17 mouse cellular contexts compared by ENCODE assay signal in the genomic region with DNA sequence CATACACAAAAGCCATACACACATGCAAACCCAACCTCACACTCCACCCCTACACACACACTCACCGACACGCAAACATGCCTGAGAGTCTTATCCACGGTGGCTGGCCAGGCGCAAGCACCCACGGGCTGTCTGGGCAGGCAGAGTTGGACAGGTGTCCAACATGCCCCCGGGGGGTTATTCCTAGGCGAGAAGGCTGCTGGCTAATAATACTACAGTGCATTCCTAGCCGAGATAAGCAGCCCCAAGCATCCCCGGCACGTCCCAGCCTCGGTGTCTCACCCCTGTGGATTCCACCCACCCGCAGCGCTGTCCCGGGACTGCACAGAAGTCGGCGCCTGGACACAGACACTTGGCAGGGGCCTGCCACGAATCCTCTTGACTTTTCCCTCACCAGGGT.
DNase-seq lines count a peak whose midpoint lies in the region; ATAC-seq and TF ChIP-seq lines count a peak whose summit lies in the region.
"Had no signal": no experiment of that assay in that cellular context is flagged by ENCODE, and none has a peak within 500 bp of the region (broad histone marks: within the 10 kb centered on the region; RNA-seq: fewer than 3 reads in every experiment).

No protein-coding gene starts in this region.

- H3K9me3 ChIP-seq in embryonic facial prominence, embryonic 10.5 days, result no peaks in the 10 kb centered on the region
- no peaks in the 10 kb centered on the region for H3K9me3 ChIP-seq in heart, embryonic 12.5 days (replicated peaks)
- no peaks in the 10 kb centered on the region for H3K9me3 ChIP-seq in limb, embryonic 10.5 days (replicated peaks)
- H3K9me3 ChIP-seq in midbrain, embryonic 11.5 days (ENCODE audit: control insufficient read depth, low read length), result no peaks in the 10 kb centered on the region
- no peaks in the 10 kb centered on the region for H3K9me3 ChIP-seq in intestine, embryonic 15.5 days
- H3K9me3 ChIP-seq: forebrain, embryonic 13.5 days; hindbrain, embryonic 13.5 days; limb, embryonic 12.5 days; midbrain, embryonic 15.5 days; neural tube, embryonic 12.5 days had no signal

- H3K4me3 ChIP-seq in C2C12 (ENCODE audit: insufficient read depth, poor library complexity, severe bottlenecking), result no peak overlapping the region
- H3K4me3 ChIP-seq in embryonic facial prominence, embryonic 10.5 days, result no peak overlapping the region
- H3K4me3 ChIP-seq in heart, embryonic 12.5 days, result no peak overlapping the region
- no peak overlapping the region for H3K4me3 ChIP-seq in limb, embryonic 10.5 days
- H3K4me3 ChIP-seq in midbrain, embryonic 11.5 days (ENCODE audit: low read depth, low read length), result no peak overlapping the region
- no peak overlapping the region for H3K4me3 ChIP-seq in intestine, embryonic 15.5 days (replicated peaks)
- H3K4me3 ChIP-seq: forebrain, embryonic 13.5 days; hindbrain, embryonic 13.5 days; limb, embryonic 12.5 days; midbrain, embryonic 15.5 days; neural tube, embryonic 12.5 days had no signal

- H3K4me1 ChIP-seq in embryonic facial prominence, embryonic 10.5 days, result peaks cover 59% of the 10 kb centered on the region
- H3K4me1 ChIP-seq in heart, embryonic 12.5 days (replicated peaks), result peaks cover 85% of the 10 kb centered on the region
- peaks cover 62% of the 10 kb centered on the region for H3K4me1 ChIP-seq in limb, embryonic 10.5 days
- H3K4me1 ChIP-seq in midbrain, embryonic 11.5 days (ENCODE audit: control insufficient read depth, insufficient read depth, low read length), result no peaks in the 10 kb centered on the region
- peaks cover 17% of the 10 kb centered on the region; the same call in 1 of the 2 replicates for H3K4me1 ChIP-seq in intestine, embryonic 15.5 days (replicated peaks)
- H3K4me1 ChIP-seq: midbrain, embryonic 15.5 days had no signal

- WGBS in embryonic facial prominence, embryonic 10.5 days, result 84% methylated on average over 17 of the region's 17 CpGs
- WGBS in heart, embryonic 12.5 days, result 27% methylated on average over 17 of the region's 17 CpGs
- 82% methylated on average over 17 of the region's 17 CpGs for WGBS in limb, embryonic 10.5 days
- 88% methylated on average over 17 of the region's 17 CpGs for WGBS in midbrain, embryonic 11.5 days
- WGBS in intestine, embryonic 15.5 days, result 75% methylated on average over 17 of the region's 17 CpGs

- no peaks in the 10 kb centered on the region for H3K36me3 ChIP-seq in C2C12 (ENCODE audit: control insufficient read depth, insufficient read depth)
- peaks cover 23% of the 10 kb centered on the region; the same call in 1 of the 2 replicates for H3K36me3 ChIP-seq in embryonic facial prominence, embryonic 10.5 days (replicated peaks)
- peaks cover 7% of the 10 kb centered on the region; the same call in 1 of the 2 replicates for H3K36me3 ChIP-seq in heart, embryonic 12.5 days
- H3K36me3 ChIP-seq in limb, embryonic 10.5 days, result peaks cover 37% of the 10 kb centered on the region
- H3K36me3 ChIP-seq in midbrain, embryonic 11.5 days (ENCODE audit: control insufficient read depth, insufficient read depth, low read length), result no peaks in the 10 kb centered on the region
- no peaks in the 10 kb centered on the region for H3K36me3 ChIP-seq in intestine, embryonic 15.5 days
- H3K36me3 ChIP-seq: hindbrain, embryonic 13.5 days; midbrain, embryonic 15.5 days; neural tube, embryonic 12.5 days had no signal

- ATAC-seq in heart, embryonic 12.5 days (ENCODE audit: insufficient number of reproducible peaks, low FRiP score), result peak; percentile 54
- no peak for ATAC-seq in midbrain, embryonic 11.5 days (ENCODE audit: low FRiP score)
- ATAC-seq in intestine, embryonic 15.5 days, result no peak
- ATAC-seq: forebrain, embryonic 13.5 days; midbrain, embryonic 15.5 days had no signal

- peaks cover 2% of the 10 kb centered on the region for H3K79me3 ChIP-seq in C2C12 (ENCODE audit: low read depth)

- H3K79me2 ChIP-seq in C2C12 (ENCODE audit: control insufficient read depth, insufficient read depth), result peaks cover 40% of the 10 kb centered on the region

- no peaks in the 10 kb centered on the region for H3K27me3 ChIP-seq in C2C12 (ENCODE audit: control insufficient read depth, insufficient read depth, insufficient read length)
- H3K27me3 ChIP-seq in embryonic facial prominence, embryonic 10.5 days (replicated peaks; ENCODE audit: low read depth, poor library complexity, severe bottlenecking), result no peaks in the 10 kb centered on the region
- no peaks in the 10 kb centered on the region for H3K27me3 ChIP-seq in heart, embryonic 12.5 days (replicated peaks)
- no peaks in the 10 kb centered on the region for H3K27me3 ChIP-seq in limb, embryonic 10.5 days (ENCODE audit: low read depth, poor library complexity, severe bottlenecking)
- H3K27me3 ChIP-seq in midbrain, embryonic 11.5 days (ENCODE audit: control insufficient read depth, insufficient read depth, low read length), result no peaks in the 10 kb centered on the region
- no peaks in the 10 kb centered on the region for H3K27me3 ChIP-seq in intestine, embryonic 15.5 days (replicated peaks)
- H3K27me3 ChIP-seq: forebrain, embryonic 13.5 days; hindbrain, embryonic 13.5 days; limb, embryonic 12.5 days; midbrain, embryonic 15.5 days; neural tube, embryonic 12.5 days had no signal

- 0 out of 2 replicates have a peak overlapping the region, but pooled peaks have one; percentile 24 for H3K27ac ChIP-seq in embryonic facial prominence, embryonic 10.5 days (replicated peaks)
- H3K27ac ChIP-seq in heart, embryonic 12.5 days (ENCODE audit: poor library complexity, severe bottlenecking), result peak overlapping the region; percentile 93
- H3K27ac ChIP-seq in limb, embryonic 10.5 days, result 0 out of 2 replicates have a peak overlapping the region, but pooled peaks have one; percentile 39
- no peak overlapping the region for H3K27ac ChIP-seq in midbrain, embryonic 11.5 days (ENCODE audit: low read depth, low read length)
- no peak overlapping the region for H3K27ac ChIP-seq in intestine, embryonic 15.5 days
- H3K27ac ChIP-seq: forebrain, embryonic 13.5 days; hindbrain, embryonic 13.5 days; limb, embryonic 12.5 days; midbrain, embryonic 15.5 days; neural tube, embryonic 12.5 days had no signal

- H3K4me2 ChIP-seq in heart, embryonic 12.5 days, result peak overlapping the region; percentile 35
- H3K4me2 ChIP-seq in midbrain, embryonic 11.5 days, result no peak overlapping the region
- H3K4me2 ChIP-seq in intestine, embryonic 15.5 days (replicated peaks), result no peak overlapping the region
- H3K4me2 ChIP-seq: forebrain, embryonic 13.5 days; hindbrain, embryonic 13.5 days; limb, embryonic 12.5 days; midbrain, embryonic 15.5 days; neural tube, embryonic 12.5 days had no signal

- no peak for DNase-seq in embryonic facial prominence, embryonic 10.5 days (ENCODE audit: low spot score)
- no peak for DNase-seq in limb, embryonic 10.5 days (ENCODE audit: low spot score)
- no peak for DNase-seq in urinary bladder, postnatal 36 days (ENCODE audit: low spot score in 2 of 2)
- no peak for DNase-seq in midbrain, embryonic 11.5 days (ENCODE audit: low spot score, missing footprints)
- no peak for DNase-seq in thymus, postnatal 4 days
- DNase-seq: cerebellum, adult 9-11 months; gastrocnemius, postnatal 10 days; kidney, adult 18-20 months; thymus, postnatal 36 days had no signal

- H3K9ac ChIP-seq in heart, embryonic 12.5 days, result peak overlapping the region; percentile 41; the same call in 1 of the 2 replicates
- no peak overlapping the region for H3K9ac ChIP-seq in midbrain, embryonic 11.5 days (ENCODE audit: low read length)
- no peak overlapping the region for H3K9ac ChIP-seq in intestine, embryonic 15.5 days
- H3K9ac ChIP-seq: forebrain, embryonic 13.5 days; hindbrain, embryonic 13.5 days; limb, embryonic 12.5 days; midbrain, embryonic 15.5 days; neural tube, embryonic 12.5 days had no signal

- no peak overlapping the region for H3ac ChIP-seq in C2C12 (ENCODE audit: control insufficient read depth, insufficient read length, low read depth)

- TF ChIP-seq CTCF in C2C12 (IDR thresholded peaks at IDR 0.05; ENCODE audit: control insufficient read depth, insufficient read depth, insufficient read length), result no peak

TF ChIP-seq in C2C12, 6 proteins besides CTCF, POLR2A, EP300 and RAD21:
- peak; percentile 90 for TF ChIP-seq MYOD1 (IDR thresholded peaks at IDR 0.05; ENCODE audit: control insufficient read depth, insufficient read length, low read depth)
- TF ChIP-seq CEBPB (IDR thresholded peaks at IDR 0.05; ENCODE audit: low read depth), result no peak
- no peak for TF ChIP-seq MYOG (IDR thresholded peaks at IDR 0.05; ENCODE audit: control insufficient read depth, extremely low read depth, insufficient read length)
- TF ChIP-seq FOSL1 (IDR thresholded peaks at IDR 0.05; ENCODE audit: insufficient read depth, low read length, poor library complexity, severe bottlenecking), result no peak
- TF ChIP-seq USF1 (IDR thresholded peaks at IDR 0.05; ENCODE audit: low read depth), result no peak
- no peak for TF ChIP-seq MAX (IDR thresholded peaks at IDR 0.05)

Comparison
In these comparisons a context has a peak if more than half of its experiments do, and no peak if none do; other contexts are left out.
1. H3K27ac ChIP-seq: peak in embryonic facial prominence, embryonic 10.5 days (single experiment), heart, embryonic 12.5 days (single experiment) and limb, embryonic 10.5 days (single experiment); none in midbrain, embryonic 11.5 days (single experiment) and intestine, embryonic 15.5 days (single experiment).